Mouse (Mus musculus): ENCODE results near the gene Esyt2.

- TF ChIP-seq CTCF (IDR thresholded peaks at IDR 0.05) (no peak), POLR2A (IDR thresholded peaks at IDR 0.05; ENCODE audit: insufficient read depth, low read depth, low read length) (no peak)
Measured at GRCm38 (mm10) chr12:116278541-116278940, 2.5 kb upstream of the Esyt2 start.
